Mouse (Mus musculus): ENCODE measurements around the gene Defb33. TPM values are rescaled to one million over a fixed set of nuclear protein-coding genes. Genes with fewer than 3 reads are reported as not detected.

The Defb33 gene
- polyA plus RNA-seq (2014; fragmentation: Nextera tagmentation; extraction: Ambion mirVana) = not detected in 2 replicates

GRCm38 (mm10) chr8:20892369-20892768 lies at the start of gene Defb33:
Gene Defb33 (plus strand): TSS chr8:20892669.
- Histone ChIP-seq H3K4me2 (ENCODE audit: low read length) (no peak within 1 kb of the TSS), H3K27me3 (ENCODE audit: control insufficient read depth, insufficient read depth, low read length) (no peaks in the 10 kb centered on the region), H3K9me3 (ENCODE audit: control insufficient read depth, low read length) (no peaks in the 10 kb centered on the region), H3K4me1 (ENCODE audit: control insufficient read depth in 2 of 2, insufficient read depth in 2 of 2, low read length in 2 of 2) (no peaks in the 10 kb centered on the region), H3K9ac (ENCODE audit: low read length) (no peak within 1 kb of the TSS), H3K4me3 (ENCODE audit: control insufficient read depth in 1 of 2, insufficient read depth in 1 of 2, low read depth in 1 of 2, low read length in 2 of 2) (no peak within 1 kb of the TSS), H3K36me3 (ENCODE audit: control insufficient read depth, insufficient read depth, low read length) (no peaks in the 10 kb centered on the region), H3K27ac (replicated peaks in 1 of 2; ENCODE audit: control insufficient read depth in 1 of 2, insufficient read depth in 1 of 2, low read depth in 2 of 2, low read length in 2 of 2) (no peak within 1 kb of the TSS)
- ATAC-seq (ENCODE audit: insufficient number of reproducible peaks, insufficient read depth, low FRiP score, low read depth) = no peak
- 72% methylated on average over 2 of the region's 2 CpGs for WGBS

GRCm38 (mm10) chr8:20874608-20875007 lies 17.9 kb upstream of the Defb33 start:
- no peak overlapping the region for H3K9ac ChIP-seq (ENCODE audit: low read length)
- H3K4me3 ChIP-seq (ENCODE audit: control insufficient read depth in 1 of 2, insufficient read depth in 1 of 2, low read depth in 1 of 2, low read length in 2 of 2) = no peak overlapping the region
- 33% methylated on average over 6 of the region's 6 CpGs for WGBS
- H3K27me3 ChIP-seq (ENCODE audit: control insufficient read depth, insufficient read depth, low read length) = no peaks in the 10 kb centered on the region
- no peaks in the 10 kb centered on the region for H3K36me3 ChIP-seq (ENCODE audit: control insufficient read depth, insufficient read depth, low read length)
- no peak overlapping the region for H3K27ac ChIP-seq (replicated peaks in 1 of 2; ENCODE audit: control insufficient read depth in 1 of 2, insufficient read depth in 1 of 2, low read depth in 2 of 2, low read length in 2 of 2)
- H3K4me2 ChIP-seq (ENCODE audit: low read length) = no peak overlapping the region
- H3K9me3 ChIP-seq (ENCODE audit: control insufficient read depth, low read length) = 0 out of 2 replicates have a peak, but pooled peaks cover 2% of the 10 kb centered on the region
- no peak for ATAC-seq (ENCODE audit: insufficient number of reproducible peaks, insufficient read depth, low FRiP score, low read depth)
- H3K4me1 ChIP-seq (ENCODE audit: control insufficient read depth in 2 of 2, insufficient read depth in 2 of 2, low read length in 2 of 2) = no peaks in the 10 kb centered on the region

GRCm38 (mm10) chr8:20902527-20902926 lies 10.1 kb downstream of the Defb33 start, which contains the start of gene Gm15056:
Gene Gm15056 (minus strand): TSS chr8:20902627.
- Histone ChIP-seq H3K4me3 (ENCODE audit: control insufficient read depth in 1 of 2, insufficient read depth in 1 of 2, low read depth in 1 of 2, low read length in 2 of 2) (no peak within 1 kb of the TSS), H3K27ac (replicated peaks in 1 of 2; ENCODE audit: control insufficient read depth in 1 of 2, insufficient read depth in 1 of 2, low read depth in 2 of 2, low read length in 2 of 2) (no peak within 1 kb of the TSS), H3K36me3 (ENCODE audit: control insufficient read depth, insufficient read depth, low read length) (no peaks in the 10 kb centered on the region), H3K9me3 (ENCODE audit: control insufficient read depth, low read length) (0 out of 2 replicates have a peak, but pooled peaks cover 5% of the 10 kb centered on the region), H3K27me3 (ENCODE audit: control insufficient read depth, insufficient read depth, low read length) (no peaks in the 10 kb centered on the region), H3K4me1 (ENCODE audit: control insufficient read depth in 2 of 2, insufficient read depth in 2 of 2, low read length in 2 of 2) (no peaks in the 10 kb centered on the region), H3K9ac (ENCODE audit: low read length) (no peak within 1 kb of the TSS), H3K4me2 (ENCODE audit: low read length) (no peak within 1 kb of the TSS)
- 26% methylated on average over 2 of the region's 2 CpGs for WGBS
- no peak for ATAC-seq (ENCODE audit: insufficient number of reproducible peaks, insufficient read depth, low FRiP score, low read depth)

- WGBS = 75% methylated on average over 2 of the region's 2 CpGs
- no peak for ATAC-seq (ENCODE audit: insufficient number of reproducible peaks, insufficient read depth, low FRiP score, low read depth)
- no peaks in the 10 kb centered on the region for H3K27me3 ChIP-seq (ENCODE audit: control insufficient read depth, insufficient read depth, low read length)
Measured at GRCm38 (mm10) chr8:20907119-20907518, 14.7 kb downstream of the Defb33 start.

GRCm38 (mm10) chr8:20908256-20908655 lies 15.8 kb downstream of the Defb33 start:
- Histone ChIP-seq H3K4me2 (ENCODE audit: low read length) (no peak overlapping the region), H3K27me3 (ENCODE audit: control insufficient read depth, insufficient read depth, low read length) (no peaks in the 10 kb centered on the region), H3K36me3 (ENCODE audit: control insufficient read depth, insufficient read depth, low read length) (no peaks in the 10 kb centered on the region), H3K27ac (replicated peaks in 1 of 2; ENCODE audit: control insufficient read depth in 1 of 2, insufficient read depth in 1 of 2, low read depth in 2 of 2, low read length in 2 of 2) (no peak overlapping the region), H3K4me3 (ENCODE audit: control insufficient read depth in 1 of 2, insufficient read depth in 1 of 2, low read depth in 1 of 2, low read length in 2 of 2) (no peak overlapping the region), H3K4me1 (ENCODE audit: control insufficient read depth in 2 of 2, insufficient read depth in 2 of 2, low read length in 2 of 2) (no peaks in the 10 kb centered on the region), H3K9me3 (ENCODE audit: control insufficient read depth, low read length) (0 out of 2 replicates have a peak, but pooled peaks cover 2% of the 10 kb centered on the region), H3K9ac (ENCODE audit: low read length) (no peak overlapping the region)
- 56% methylated on average over 2 of the region's 2 CpGs for WGBS
- ATAC-seq (ENCODE audit: insufficient number of reproducible peaks, insufficient read depth, low FRiP score, low read depth) = no peak

More at GRCm38 (mm10) chr8:20907119-20907518, 14.7 kb downstream of the Defb33 start:
- H3K4me3 ChIP-seq (ENCODE audit: control insufficient read depth in 1 of 2, insufficient read depth in 1 of 2, low read depth in 1 of 2, low read length in 2 of 2) = no peak overlapping the region
- H3K4me2 ChIP-seq (ENCODE audit: low read length) = no peak overlapping the region
- no peaks in the 10 kb centered on the region for H3K4me1 ChIP-seq (ENCODE audit: control insufficient read depth in 2 of 2, insufficient read depth in 2 of 2, low read length in 2 of 2)
- no peak overlapping the region for H3K9ac ChIP-seq (ENCODE audit: low read length)
- H3K36me3 ChIP-seq (ENCODE audit: control insufficient read depth, insufficient read depth, low read length) = no peaks in the 10 kb centered on the region
- H3K27ac ChIP-seq (replicated peaks in 1 of 2; ENCODE audit: control insufficient read depth in 1 of 2, insufficient read depth in 1 of 2, low read depth in 2 of 2, low read length in 2 of 2) = no peak overlapping the region
- 0 out of 2 replicates have a peak, but pooled peaks cover 2% of the 10 kb centered on the region for H3K9me3 ChIP-seq (ENCODE audit: control insufficient read depth, low read length)

- Histone ChIP-seq H3K9ac (ENCODE audit: low read length) (no peak overlapping the region), H3K9me3 (ENCODE audit: control insufficient read depth, low read length) (no peaks in the 10 kb centered on the region), H3K4me1 (ENCODE audit: control insufficient read depth in 2 of 2, insufficient read depth in 2 of 2, low read length in 2 of 2) (no peaks in the 10 kb centered on the region), H3K4me3 (ENCODE audit: control insufficient read depth in 1 of 2, insufficient read depth in 1 of 2, low read depth in 1 of 2, low read length in 2 of 2) (no peak overlapping the region), H3K27ac (replicated peaks in 1 of 2; ENCODE audit: control insufficient read depth in 1 of 2, insufficient read depth in 1 of 2, low read depth in 2 of 2, low read length in 2 of 2) (no peak overlapping the region), H3K4me2 (ENCODE audit: low read length) (no peak overlapping the region), H3K36me3 (ENCODE audit: control insufficient read depth, insufficient read depth, low read length) (no peaks in the 10 kb centered on the region), H3K27me3 (ENCODE audit: control insufficient read depth, insufficient read depth, low read length) (no peaks in the 10 kb centered on the region)
- 71% methylated on average over 1 of the region's 1 CpGs for WGBS
- no peak for ATAC-seq (ENCODE audit: insufficient number of reproducible peaks, insufficient read depth, low FRiP score, low read depth)
Measured at GRCm38 (mm10) chr8:20912288-20912687, 19.8 kb downstream of the Defb33 start.

GRCm38 (mm10) chr8:20921971-20922370 lies 29.5 kb downstream of the Defb33 start, which contains the start of gene Gm6040:
Gene Gm6040 (minus strand): TSS chr8:20922071.
- Histone ChIP-seq H3K4me2 (ENCODE audit: low read length) (no peak within 1 kb of the TSS), H3K4me3 (ENCODE audit: control insufficient read depth in 1 of 2, insufficient read depth in 1 of 2, low read depth in 1 of 2, low read length in 2 of 2) (no peak within 1 kb of the TSS), H3K36me3 (ENCODE audit: control insufficient read depth, insufficient read depth, low read length) (no peaks in the 10 kb centered on the region), H3K27me3 (ENCODE audit: control insufficient read depth, insufficient read depth, low read length) (no peaks in the 10 kb centered on the region), H3K4me1 (ENCODE audit: control insufficient read depth in 2 of 2, insufficient read depth in 2 of 2, low read length in 2 of 2) (no peaks in the 10 kb centered on the region), H3K9me3 (ENCODE audit: control insufficient read depth, low read length) (0 out of 2 replicates have a peak, but pooled peaks cover 4% of the 10 kb centered on the region), H3K9ac (ENCODE audit: low read length) (no peak within 1 kb of the TSS), H3K27ac (replicated peaks in 1 of 2; ENCODE audit: control insufficient read depth in 1 of 2, insufficient read depth in 1 of 2, low read depth in 2 of 2, low read length in 2 of 2) (no peak within 1 kb of the TSS)
- no peak for ATAC-seq (ENCODE audit: insufficient number of reproducible peaks, insufficient read depth, low FRiP score, low read depth)
- 66% methylated on average over 3 of the region's 3 CpGs for WGBS

GRCm38 (mm10) chr8:20944610-20945009 lies 52.1 kb downstream of the Defb33 start, which contains the start of gene AY761185:
Gene AY761185 (minus strand): TSS chr8:20944710.
- no peak within 1 kb of the TSS for H3K4me3 ChIP-seq (ENCODE audit: control insufficient read depth in 1 of 2, insufficient read depth in 1 of 2, low read depth in 1 of 2, low read length in 2 of 2)
- H3K9ac ChIP-seq (ENCODE audit: low read length) = no peak within 1 kb of the TSS
- no peak within 1 kb of the TSS for H3K4me2 ChIP-seq (ENCODE audit: low read length)
- no peaks in the 10 kb centered on the region for H3K36me3 ChIP-seq (ENCODE audit: control insufficient read depth, insufficient read depth, low read length)
- H3K9me3 ChIP-seq (ENCODE audit: control insufficient read depth, low read length) = 0 out of 2 replicates have a peak, but pooled peaks cover 8% of the 10 kb centered on the region
- no peaks in the 10 kb centered on the region for H3K27me3 ChIP-seq (ENCODE audit: control insufficient read depth, insufficient read depth, low read length)
- no peak within 1 kb of the TSS for H3K27ac ChIP-seq (replicated peaks in 1 of 2; ENCODE audit: control insufficient read depth in 1 of 2, insufficient read depth in 1 of 2, low read depth in 2 of 2, low read length in 2 of 2)
- H3K4me1 ChIP-seq (ENCODE audit: control insufficient read depth in 2 of 2, insufficient read depth in 2 of 2, low read length in 2 of 2) = no peaks in the 10 kb centered on the region
- WGBS = 66% methylated on average over 3 of the region's 3 CpGs
- ATAC-seq (ENCODE audit: insufficient number of reproducible peaks, insufficient read depth, low FRiP score, low read depth) = no peak

Measured in heart, embryonic 14.5 days (tissue).